Mouse (Mus musculus) T-helper 2 cell (primary cell): ENCODE results near the gene Mlh3.

Experiments used
- in situ Hi-C: fragments of 300-600 bp; cut with MboI, MseI; formaldehyde crosslinking; loops from one replicate; pipeline ENCODE4 v1.15.1; 2025; ENCODE audit warnings: high pct_unique_total_duplicates

The Mlh3 gene

DNA sequence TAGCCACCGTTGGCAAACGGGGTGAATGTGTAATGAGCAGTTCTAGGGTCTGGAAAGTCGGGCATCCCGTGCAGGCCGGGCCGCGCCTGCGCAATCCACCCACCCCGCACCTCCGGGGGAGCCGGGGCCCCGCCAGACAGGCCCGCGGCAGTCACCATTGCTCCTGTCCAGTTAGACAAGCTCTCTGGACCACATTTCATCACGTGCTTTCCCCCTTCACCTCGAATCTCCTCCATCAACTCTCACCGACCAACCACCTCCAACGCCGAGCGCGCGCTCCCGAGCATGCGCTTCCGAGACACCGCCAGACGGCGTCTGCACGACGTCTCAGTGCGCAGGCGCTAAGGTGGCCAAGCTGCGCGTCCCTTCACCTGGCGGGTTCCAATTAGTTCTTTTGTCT is at the start of gene Mlh3:
Gene Mlh3, minus strand, starts transcription at position 281 of the 400 bp plus-strand sequence.
- in situ Hi-C loops: loop anchor here (10.0 kb wide), 1 partner anchor 1096 kb away; no protein-coding TSS in a partner anchor

- in situ Hi-C loops: no loop called here
Observed at GRCm38 (mm10) chr12:85308651-85309050, 38.3 kb upstream of the Mlh3 start.

DNA sequence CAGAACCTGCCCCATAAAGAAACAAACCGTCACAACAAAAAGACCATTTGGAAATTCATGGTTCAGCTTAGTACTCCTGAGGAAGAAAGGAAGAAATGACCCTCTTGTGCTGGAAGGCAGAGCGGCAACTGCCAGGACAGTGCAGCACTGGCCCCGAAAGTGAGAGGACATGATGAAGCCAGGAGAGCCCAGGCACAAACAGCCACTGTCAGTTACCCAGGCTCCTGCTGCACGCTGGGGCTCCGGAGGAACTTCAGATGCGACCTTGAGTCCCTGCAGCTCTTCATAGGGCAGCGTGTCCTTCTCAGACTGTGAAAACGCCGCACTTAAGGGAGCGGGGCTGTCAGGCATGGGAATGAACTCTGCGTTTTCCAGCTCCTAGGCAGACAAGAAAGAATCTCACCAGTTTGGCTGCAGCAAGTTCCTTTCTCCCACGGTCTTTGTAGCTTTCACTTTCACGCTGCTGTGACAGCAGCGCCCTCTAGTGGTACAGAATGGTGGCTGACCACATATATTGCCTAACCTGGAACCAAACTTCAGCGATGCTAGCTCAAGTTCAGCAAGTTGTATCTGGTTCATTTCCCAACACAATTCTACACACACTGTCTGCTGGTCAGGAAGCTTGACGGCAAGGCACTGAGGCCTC is 35.0 kb upstream of the Mlh3 start:
- in situ Hi-C loops: no loop called here

DNA sequence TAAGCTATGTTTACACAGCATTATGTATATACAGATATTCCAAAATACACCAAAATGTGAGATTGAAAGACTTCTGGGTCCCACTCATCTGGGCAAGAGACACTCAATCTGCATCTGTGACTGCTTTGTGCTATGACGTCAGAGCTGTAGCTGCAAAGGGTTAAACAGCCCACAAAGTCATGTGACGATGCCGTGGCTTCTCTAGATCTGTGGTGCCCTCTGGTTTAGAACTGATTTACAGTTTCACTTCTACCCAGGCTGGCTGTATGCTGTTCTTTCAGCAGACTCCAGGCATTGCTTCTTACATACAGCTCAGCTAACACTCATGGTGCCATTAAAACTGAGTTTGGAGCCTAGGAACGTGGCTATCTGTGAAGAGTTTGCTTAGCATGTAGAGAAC is 34.3 kb upstream of the Mlh3 start:
- in situ Hi-C loops: no loop called here

DNA sequence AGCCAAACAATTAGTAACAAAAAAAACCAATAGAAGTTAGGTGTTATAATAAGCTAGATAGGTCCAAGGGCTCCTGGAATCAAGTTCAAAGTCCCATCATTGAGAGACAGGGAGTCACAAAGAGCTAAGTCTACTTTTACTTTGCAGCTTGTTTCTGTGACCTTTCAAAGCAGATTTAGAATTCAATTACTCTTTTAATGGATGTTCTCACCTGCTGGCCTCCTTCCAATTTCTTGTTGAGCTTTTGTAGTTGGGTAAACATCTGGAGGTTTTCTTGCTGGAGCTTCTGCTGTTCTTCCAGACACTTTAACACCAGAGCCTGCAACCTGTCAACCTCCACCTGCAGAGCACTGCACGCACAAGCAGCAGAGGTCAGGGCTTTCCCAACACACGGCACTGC is 32.9 kb upstream of the Mlh3 start:
- in situ Hi-C loops: no loop called here

DNA sequence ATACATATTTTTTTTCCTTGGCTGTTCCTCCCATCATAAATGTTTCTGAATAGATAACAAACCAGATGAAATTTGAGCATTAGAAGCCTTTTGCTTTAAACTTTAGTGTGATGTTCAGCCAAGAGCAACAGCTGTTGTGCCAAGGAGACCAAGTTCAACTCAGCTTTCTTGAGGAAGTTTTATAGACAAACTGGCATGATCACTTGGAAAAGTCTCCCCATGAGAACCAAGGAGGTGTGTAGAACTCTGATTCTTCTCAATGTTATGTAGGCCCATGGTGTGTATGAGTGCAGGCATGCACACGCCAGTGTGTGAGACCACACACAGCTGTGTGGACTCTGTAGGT is 28.4 kb upstream of the Mlh3 start:
- in situ Hi-C loops: loop anchor here (25.0 kb wide), 1 partner anchor 137 kb away; the partner anchor contains the start of gene Rps6kl1

- in situ Hi-C loops: loop anchor here (25.0 kb wide), 1 partner anchor 136 kb away; the partner anchor contains the start of gene Rps6kl1
Observed at GRCm38 (mm10) chr12:85298127-85298834, 27.9 kb upstream of the Mlh3 start.

- in situ Hi-C loops: loop anchor here (25.0 kb wide), 1 partner anchor 135 kb away; the partner anchor contains the start of gene Rps6kl1
Observed at GRCm38 (mm10) chr12:85297345-85297997, 27.1 kb upstream of the Mlh3 start.

- in situ Hi-C loops: loop anchor here (25.0 kb wide), 1 partner anchor 135 kb away; the partner anchor contains the start of gene Rps6kl1
Observed at GRCm38 (mm10) chr12:85296915-85297314, 26.5 kb upstream of the Mlh3 start.

- in situ Hi-C loops: loop anchor here (25.0 kb wide), 1 partner anchor 133 kb away; the partner anchor contains the start of gene Rps6kl1
Observed at GRCm38 (mm10) chr12:85295506-85295905, 25.1 kb upstream of the Mlh3 start.

DNA sequence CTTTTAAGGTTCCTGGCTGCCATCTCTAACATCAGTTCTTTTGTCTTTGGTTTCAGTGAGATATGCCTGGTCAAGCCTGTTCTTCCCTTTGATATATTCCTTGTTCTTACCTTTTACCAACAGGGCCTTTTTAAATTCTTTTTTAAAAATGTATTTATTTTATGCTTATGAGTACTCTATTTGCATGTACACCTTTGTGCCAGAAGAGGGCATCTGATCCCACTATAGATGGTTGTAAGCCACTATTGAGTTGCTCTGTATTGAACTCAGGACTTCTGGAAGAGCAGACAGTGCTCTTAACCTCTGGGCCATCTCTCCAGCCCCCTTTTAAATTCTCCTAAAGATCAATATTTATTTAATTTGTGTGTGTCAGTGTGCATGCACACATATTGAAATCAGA is 22.5 kb upstream of the Mlh3 start:
- in situ Hi-C loops: loop anchor here (25.0 kb wide), 1 partner anchor 131 kb away; the partner anchor contains the start of gene Rps6kl1

DNA sequence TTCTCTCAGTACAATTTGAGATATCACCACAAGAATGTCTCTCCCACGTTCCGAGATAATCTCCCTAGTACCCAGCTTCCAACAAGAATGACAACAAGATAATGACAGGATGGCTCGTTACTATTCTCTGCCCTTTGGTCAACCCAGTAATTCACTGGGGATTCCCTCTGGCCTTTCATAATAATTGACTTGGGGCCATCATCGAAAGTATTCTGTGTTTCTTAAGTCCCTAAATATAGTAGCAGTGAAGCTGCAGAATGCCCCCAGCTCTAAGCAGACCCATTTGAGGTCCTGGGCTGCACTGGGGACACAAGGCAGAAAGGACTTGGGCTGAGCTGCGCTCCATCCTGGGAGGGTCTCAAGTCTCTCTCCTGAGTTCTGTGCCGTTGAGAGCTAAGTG is 21.9 kb upstream of the Mlh3 start:
- in situ Hi-C loops: loop anchor here (25.0 kb wide), 1 partner anchor 130 kb away; the partner anchor contains the start of gene Rps6kl1

DNA sequence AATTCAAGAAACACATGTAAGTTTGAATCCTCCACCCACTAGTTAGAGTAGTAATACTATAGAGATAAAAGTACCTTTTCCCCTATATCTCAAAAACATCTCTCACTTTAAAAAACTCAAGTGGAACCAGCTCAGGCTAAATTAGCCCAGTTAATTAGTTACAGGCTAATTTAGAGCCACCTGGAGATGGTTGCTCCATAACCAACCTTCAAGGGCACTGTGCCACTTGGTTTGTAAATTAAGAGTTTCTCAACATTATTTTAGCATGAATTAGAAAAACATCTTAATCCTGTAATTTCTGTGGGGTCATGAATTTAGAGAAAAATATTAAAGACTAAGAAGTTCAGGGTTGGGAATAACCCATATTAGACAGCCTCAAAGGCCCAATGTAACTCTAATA is 21.1 kb upstream of the Mlh3 start:
- in situ Hi-C loops: loop anchor here (25.0 kb wide), 1 partner anchor 129 kb away; the partner anchor contains the start of gene Rps6kl1

- in situ Hi-C loops: loop anchor here (25.0 kb wide), 1 partner anchor 128 kb away; the partner anchor contains the start of gene Rps6kl1
Observed at GRCm38 (mm10) chr12:85290633-85291032, 20.2 kb upstream of the Mlh3 start.

DNA sequence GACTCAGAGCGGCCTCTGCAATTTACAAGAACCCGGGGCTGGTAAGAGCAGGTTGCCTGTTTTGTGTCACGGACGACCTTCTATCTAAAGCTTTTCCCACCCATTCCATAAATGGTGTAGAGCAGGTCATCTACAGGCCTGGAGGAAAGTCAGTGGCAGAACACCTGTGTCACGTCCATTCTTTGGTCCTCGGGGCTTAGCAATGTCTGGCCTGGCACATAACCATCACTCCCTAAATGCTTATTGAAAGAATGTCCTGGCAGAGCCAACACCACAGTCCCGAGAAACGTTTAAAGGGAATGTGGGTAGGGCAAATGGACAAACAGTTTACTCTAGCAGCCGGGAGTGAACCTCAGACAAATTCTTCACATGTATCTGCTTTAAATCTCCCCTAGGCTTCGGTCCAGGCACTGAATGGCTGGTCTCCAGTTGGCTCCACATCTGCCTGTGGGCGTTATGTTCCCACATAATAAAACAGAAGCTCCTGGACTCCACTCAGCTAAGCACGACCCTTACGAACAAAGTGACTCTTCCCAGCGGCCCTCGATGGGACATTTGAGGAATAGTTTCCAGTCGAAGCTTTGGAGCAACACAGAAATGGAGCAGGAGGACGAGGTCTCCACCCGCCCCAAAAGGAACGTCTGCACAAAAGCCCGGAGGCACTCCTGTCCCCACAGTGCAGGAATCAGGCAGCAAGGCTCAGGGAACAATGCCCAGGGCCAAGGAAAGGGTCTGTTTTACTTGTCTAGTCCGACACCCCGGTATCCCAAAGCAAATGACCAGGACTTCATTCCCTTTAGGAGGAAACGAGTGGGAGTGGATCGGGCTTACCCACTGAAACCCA is 19.0 kb upstream of the Mlh3 start:
- in situ Hi-C loops: loop anchor here (25.0 kb wide), 1 partner anchor 127 kb away; the partner anchor contains the start of gene Rps6kl1

GRCm38 (mm10) chr12:85288486-85289156 is 18.2 kb upstream of the Mlh3 start, which contains the start of gene Zc2hc1c:
TSS of gene Zc2hc1c (plus strand) at chr12:85288591.
- in situ Hi-C loops: loop anchor here (25.0 kb wide), 1 partner anchor 126 kb away; the partner anchor contains the start of gene Rps6kl1

DNA sequence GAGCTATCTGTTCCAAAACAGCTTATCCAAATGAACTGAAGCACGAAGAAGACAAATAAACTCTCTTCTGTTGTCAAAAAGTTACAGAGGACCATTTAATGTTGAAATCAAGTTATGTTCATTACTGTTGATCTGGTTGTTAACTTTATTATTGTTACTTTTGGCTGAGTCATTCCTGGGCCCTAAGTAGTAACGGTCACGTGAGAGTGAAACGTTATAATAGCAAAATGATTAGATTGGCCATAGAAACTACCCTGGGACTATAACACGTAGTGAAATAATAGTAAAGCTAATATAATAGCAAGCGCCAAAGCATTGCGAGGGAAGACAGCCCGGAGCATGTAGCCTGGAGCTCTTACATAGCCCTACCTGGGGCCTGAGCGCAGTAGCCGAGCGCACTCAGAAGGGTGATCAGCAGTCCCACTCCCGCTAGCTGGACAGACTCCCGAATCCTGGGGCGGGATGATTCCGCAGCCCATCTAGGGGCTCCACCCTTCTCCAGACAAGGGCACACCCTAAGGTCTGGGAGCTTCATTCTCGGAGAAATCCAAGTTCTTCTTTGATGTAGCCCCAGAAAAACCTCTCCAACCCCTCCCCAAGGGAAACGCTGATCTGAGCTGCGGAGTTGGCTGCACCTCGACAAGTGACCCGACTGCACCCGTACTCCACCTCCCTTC is 17.5 kb upstream of the Mlh3 start, which contains the start of gene Acyp1:
Gene Acyp1, minus strand, starts transcription at position 630 of the 677 bp plus-strand sequence.
- in situ Hi-C loops: loop anchor here (25.0 kb wide), 1 partner anchor 126 kb away; the partner anchor contains the start of gene Rps6kl1

DNA sequence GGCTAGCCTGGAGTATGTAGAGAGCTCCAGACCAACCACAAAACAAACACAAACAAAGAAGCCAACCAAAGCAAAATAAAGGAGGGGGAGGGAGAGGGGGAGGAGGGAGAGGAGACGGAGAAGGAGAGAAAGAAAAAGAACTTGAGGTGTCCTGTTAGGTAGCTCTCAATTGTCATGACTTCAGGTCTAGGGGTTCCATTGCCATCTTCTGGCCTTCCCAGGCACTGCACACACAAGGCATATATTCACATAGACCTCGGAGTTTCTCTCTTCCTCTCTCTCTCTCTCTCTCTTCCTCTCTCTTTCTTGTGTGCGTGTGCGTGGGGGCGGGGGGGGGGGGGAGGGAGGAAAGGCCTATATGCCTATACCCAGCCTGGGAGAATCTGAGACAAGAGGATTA is 16.5 kb upstream of the Mlh3 start:
- in situ Hi-C loops: loop anchor here (25.0 kb wide), 1 partner anchor 125 kb away; the partner anchor contains the start of gene Rps6kl1

GRCm38 (mm10) chr12:85284996-85285395 is 14.6 kb upstream of the Mlh3 start:
- in situ Hi-C loops: loop anchor here (5.0 to 25.0 kb wide), 2 partner anchors 68 to 123 kb away; partner anchors contain the start of genes Eif2b2 and Rps6kl1
